Mouse (Mus musculus) ES-E14 (cell line): ENCODE measurements around the gene Sgms1. TPM values are rescaled to one million over a fixed set of nuclear protein-coding genes. Genes with fewer than 3 reads are reported as not detected.

Experiments used
- DNase-seq: peaks from one replicate; pipeline ENCODE4 v3.0.0-alpha.2; 2013; ENCODE audit warnings: low read depth, low spot score
- H3K27ac ChIP-seq: 2 replicates; pipeline ENCODE4 v1.5.1; 2012; ENCODE audit warnings: low read depth, mild to moderate bottlenecking, low read length, moderate library complexity, mixed read lengths; ENCODE audit not compliant: poor library complexity, insufficient read depth, severe bottlenecking
- H3K36me3 ChIP-seq: 2 replicates; pipeline ENCODE4 v1.6.1; 2012; ENCODE audit warnings: mild to moderate bottlenecking, low read length, moderate library complexity, mixed read lengths; ENCODE audit not compliant: control insufficient read depth, poor library complexity, insufficient read depth, severe bottlenecking
- H3K4me1 ChIP-seq, 2 experiments: fragments of 150-350 bp in 1 of 2; sonication (generic) in 1 of 2; 2 replicates each; pipeline ENCODE4 v1.6.1; 2012; ENCODE audit warnings: low read length in 2 of 2, mild to moderate bottlenecking in 1 of 2, mixed read lengths in 1 of 2; ENCODE audit not compliant: control insufficient read depth in 2 of 2, insufficient read depth in 2 of 2, poor library complexity in 1 of 2
- H3K4me3 ChIP-seq, 2 experiments: fragments of 150-350 bp in 1 of 2; sonication (generic) in 1 of 2; 2 replicates each; pipeline ENCODE4 v1.5.1; 2012; ENCODE audit warnings: low read length in 2 of 2, low read depth in 1 of 2, mild to moderate bottlenecking in 1 of 2, mixed read lengths in 1 of 2; ENCODE audit not compliant: insufficient read depth in 1 of 2, poor library complexity in 1 of 2, severe bottlenecking in 1 of 2
- H3K9ac ChIP-seq: 2 replicates; pipeline ENCODE4 v1.6.1; 2012; ENCODE audit warnings: low read depth, mild to moderate bottlenecking, low read length, mixed read lengths; ENCODE audit not compliant: poor library complexity, insufficient read depth, severe bottlenecking
- H3K9me3 ChIP-seq: fragments of 150-350 bp; sonication (generic); 2 replicates; pipeline ENCODE4 v1.6.1; 2012; ENCODE audit warnings: low read depth, mild to moderate bottlenecking, low read length; ENCODE audit not compliant: control insufficient read depth, insufficient read depth
- CHD2 ChIP-seq: IDR thresholded peaks from 2 replicates; pipeline ENCODE4 v1.6.1; 2014; ENCODE audit warnings: mild to moderate bottlenecking, low read depth, low read length, inconsistent platforms
- HCFC1 ChIP-seq: IDR thresholded peaks from 2 replicates; pipeline ENCODE4 v1.6.1; 2012; ENCODE audit warnings: low read length, inconsistent platforms, borderline replicate concordance; ENCODE audit not compliant: insufficient read depth
- MAFK ChIP-seq: IDR thresholded peaks from 2 replicates; pipeline ENCODE4 v1.6.1; 2014; ENCODE audit warnings: mild to moderate bottlenecking, low read depth, low read length, inconsistent platforms; ENCODE audit not compliant: insufficient read depth
- ZC3H11A ChIP-seq: IDR thresholded peaks from 2 replicates; pipeline ENCODE4 v1.6.1; 2012; ENCODE audit warnings: low read depth, mild to moderate bottlenecking, inconsistent platforms, low read length, borderline replicate concordance
- ZNF384 ChIP-seq: IDR thresholded peaks from 2 replicates; pipeline ENCODE4 v1.6.1; 2012; ENCODE audit warnings: low read depth, low read length, inconsistent platforms
- in situ Hi-C, 2 experiments: fragments of 600-800 bp; cut with MboI; formaldehyde crosslinking; loops; one replicate each; pipeline ENCODE4 v1.15.1; 2025; ENCODE audit warnings: low sequenced_read_pairs in 2 of 2, inconsistent platforms in 1 of 2; ENCODE audit not compliant: unreplicated experiment in 2 of 2
- total RNA-seq: library from RNA; depleted of rRNA; stranded (reverse); fragments of 300-350 nt; gene quantifications from 2 replicates; pipeline ENCODE4 v1.2.3, GENCODE M21; 2012

Sgms1 gene
- total RNA-seq, 1 experiment: 42.5 TPM

DNA sequence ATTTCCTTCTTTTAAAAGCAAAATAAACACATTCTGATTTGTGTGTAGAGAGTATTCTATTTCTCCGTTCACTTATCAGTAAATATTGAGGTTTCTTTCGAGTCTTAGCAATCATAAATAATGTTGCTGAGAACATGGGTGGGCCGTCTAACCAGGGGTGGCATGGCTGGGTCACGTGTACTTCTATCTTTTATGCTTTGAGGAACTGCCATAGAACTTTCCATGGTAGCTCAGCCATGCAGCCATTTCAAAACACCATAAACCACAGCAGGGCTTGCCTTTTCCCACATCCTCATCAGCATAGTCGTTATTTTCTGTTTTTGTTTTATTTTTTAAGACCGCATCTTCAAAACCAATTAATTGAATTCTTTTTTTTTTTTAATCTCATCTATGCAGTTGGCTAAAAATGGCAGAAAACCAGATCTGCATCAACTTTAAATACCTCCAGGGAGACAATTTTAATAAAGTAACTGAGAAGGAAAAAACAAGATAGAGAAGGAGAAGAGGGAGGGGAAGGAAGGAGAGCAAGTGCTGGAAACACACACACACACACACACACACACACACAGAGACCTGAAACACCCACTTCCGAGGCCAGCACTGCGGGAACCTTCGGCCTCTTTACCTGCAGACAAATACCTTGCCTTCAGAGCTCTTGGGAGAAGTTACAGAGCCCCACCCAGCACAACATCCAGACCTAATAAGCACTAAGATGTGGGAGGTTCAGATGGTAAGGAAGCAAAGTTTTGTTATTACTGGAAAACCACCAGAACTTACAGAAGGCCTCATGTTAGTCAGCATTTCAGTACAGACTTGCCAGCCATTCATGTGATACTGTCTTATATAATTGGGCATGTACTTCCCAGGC is 122.9 kb downstream of the Sgms1 start:
- H3K9me3 ChIP-seq: no peaks in the 10 kb centered on the region
- in situ Hi-C loops: no loop called here
- H3K4me3 ChIP-seq: no peak overlapping the region
- H3K36me3 ChIP-seq: no peaks in the 10 kb centered on the region
- TF ChIP-seq ZC3H11A: no peak
- no peak for TF ChIP-seq HCFC1
- no peak for TF ChIP-seq ZNF384
- H3K27ac ChIP-seq: no peak overlapping the region
- DNase-seq: no peak
- peaks cover 15 to 19% of the 10 kb centered on the region in 2 experiments for H3K4me1 ChIP-seq
- H3K9ac ChIP-seq: no peak overlapping the region

DNA sequence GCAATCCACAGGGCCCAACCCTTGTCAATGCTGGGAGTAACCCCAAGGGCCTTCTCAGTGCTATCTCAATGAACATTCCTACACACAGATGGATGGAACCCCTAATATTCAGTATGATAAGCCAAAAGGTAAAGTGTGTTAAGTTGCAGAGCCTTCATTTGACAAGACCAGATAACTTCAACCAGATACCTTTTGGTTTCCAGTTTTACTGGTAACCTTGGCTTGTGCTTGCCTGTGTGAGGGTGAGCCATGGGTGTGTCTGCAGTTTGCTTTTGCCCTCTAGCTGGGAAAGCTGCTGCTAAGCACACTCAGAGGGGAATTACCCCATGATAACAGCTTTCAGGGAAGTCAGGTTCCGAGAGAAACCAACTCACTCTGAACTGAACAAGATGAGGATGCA is 125.8 kb downstream of the Sgms1 start:
- peaks cover 24 to 25% of the 10 kb centered on the region in 2 experiments for H3K4me1 ChIP-seq
- no peak overlapping the region for H3K9ac ChIP-seq
- no peak for DNase-seq
- H3K9me3 ChIP-seq: no peaks in the 10 kb centered on the region
- no peak overlapping the region for H3K4me3 ChIP-seq
- H3K36me3 ChIP-seq: no peaks in the 10 kb centered on the region
- in situ Hi-C loops: no loop called here
- H3K27ac ChIP-seq: no peak overlapping the region
- no peak for TF ChIP-seq HCFC1
- no peak for TF ChIP-seq ZNF384
- no peak for TF ChIP-seq CHD2
- no peak for TF ChIP-seq MAFK
- TF ChIP-seq ZC3H11A: no peak

DNA sequence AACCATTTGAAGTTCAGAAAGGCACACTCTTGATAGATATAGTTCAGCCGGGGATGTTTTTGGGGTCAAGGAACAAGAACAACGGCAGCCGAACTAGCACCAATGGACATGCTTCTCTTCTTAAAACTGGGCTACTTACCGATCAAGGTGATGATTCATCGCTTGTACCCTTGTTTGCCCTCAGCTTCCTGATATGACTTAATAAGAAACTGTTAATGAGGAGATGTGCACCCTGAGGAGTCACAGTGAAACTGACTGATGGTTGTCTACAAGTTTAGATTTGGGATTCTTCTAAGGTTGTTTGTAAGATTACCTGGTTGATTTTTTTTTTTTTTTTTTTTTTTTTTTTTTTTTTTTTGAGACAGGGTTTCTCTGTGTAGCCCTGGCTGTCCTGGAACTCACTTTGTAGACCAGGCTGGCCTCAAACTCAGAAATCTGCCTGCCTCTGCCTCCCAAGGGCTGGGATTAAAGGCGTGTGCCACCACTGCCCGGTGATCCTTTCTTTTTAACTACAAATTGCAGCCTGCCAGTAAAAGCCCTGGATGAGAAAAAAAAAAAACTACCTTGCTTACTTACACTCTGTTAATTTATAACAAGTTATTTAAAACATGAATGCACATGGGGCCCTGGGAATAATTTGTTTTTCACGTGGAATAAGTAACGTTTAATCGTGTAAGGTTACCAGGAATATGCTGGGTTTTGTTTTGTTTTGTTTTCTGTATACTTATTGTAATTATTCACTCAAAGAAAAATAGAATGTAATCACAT is 126.5 kb downstream of the Sgms1 start:
- H3K4me1 ChIP-seq: peaks cover 27 to 30% of the 10 kb centered on the region in 2 experiments
- H3K9me3 ChIP-seq: no peaks in the 10 kb centered on the region
- H3K36me3 ChIP-seq: no peaks in the 10 kb centered on the region
- no peak overlapping the region for H3K9ac ChIP-seq
- H3K4me3 ChIP-seq: no peak overlapping the region
- in situ Hi-C loops: no loop called here
- H3K27ac ChIP-seq: no peak overlapping the region
- TF ChIP-seq HCFC1: no peak
- TF ChIP-seq ZNF384: peak; percentile 57
- DNase-seq: no peak

DNA sequence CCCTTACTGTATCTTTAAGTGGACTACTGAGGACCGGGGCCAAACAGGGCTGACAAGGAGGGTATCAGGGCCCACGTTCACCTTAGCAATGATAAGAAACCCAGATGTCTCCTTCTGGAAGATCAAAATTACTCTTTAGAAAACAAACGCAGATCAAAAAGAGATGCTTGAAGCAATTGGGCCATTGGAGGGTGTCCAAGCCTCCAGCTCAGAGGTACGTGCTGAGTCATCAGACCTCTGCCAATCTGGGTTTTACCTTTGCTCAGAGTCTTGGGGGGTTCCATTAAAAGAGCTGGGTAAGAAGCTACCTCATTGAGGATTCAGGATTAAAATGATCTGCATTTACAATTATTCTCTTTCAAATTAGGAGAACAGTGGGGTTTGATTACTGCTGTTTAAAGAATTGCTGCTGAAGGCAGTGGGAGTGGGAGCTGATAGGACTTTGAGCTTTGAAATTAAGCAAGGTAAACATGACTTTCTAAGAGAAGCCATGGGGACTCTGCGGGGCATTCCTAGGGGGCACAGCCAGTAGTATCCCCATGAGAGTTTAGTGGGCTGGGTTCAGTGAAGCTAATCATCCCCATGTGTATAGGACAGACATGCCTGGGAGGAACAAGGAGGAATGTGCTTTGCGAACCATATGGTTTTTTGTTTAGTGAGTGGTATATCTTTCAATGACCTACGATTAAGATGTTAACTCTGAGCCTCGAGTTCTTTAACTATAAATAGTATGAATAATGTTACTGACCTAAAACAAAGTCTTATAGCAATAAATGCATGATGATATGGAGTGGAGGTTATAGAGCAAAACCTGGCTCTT is 128.4 kb downstream of the Sgms1 start:
- Histone ChIP-seq H3K9me3 (no peaks in the 10 kb centered on the region), H3K4me3 (no peak overlapping the region), H3K9ac (no peak overlapping the region), H3K36me3 (no peaks in the 10 kb centered on the region), H3K27ac (peak overlapping the region; percentile 44), H3K4me1 (peaks cover 29 to 41% of the 10 kb centered on the region in 2 experiments)
- no peak for DNase-seq
- in situ Hi-C loops: no loop called here
- TF ChIP-seq ZNF384 (no peak), MAFK (peak; percentile 75), HCFC1 (no peak), CHD2 (no peak), ZC3H11A (no peak)
